Mouse (Mus musculus) cerebellum, adult 9-11 months (tissue): Measurements from ENCODE around the gene Gtf2h2.
"Not testable (repeated sequence)": the region's sequence is repeated elsewhere in the genome, so short reads cannot be mapped to it uniquely, and the experiment has no call there.

Source experiments
- DNase-seq: peaks from one replicate; pipeline ENCODE4 v3.0.0; 2022

Gene Gtf2h2

GRCm38 (mm10) chr13:100483610-100484009 is 8.8 kb downstream of the Gtf2h2 start:
- no peak for DNase-seq

- no peak for DNase-seq
Observed at GRCm38 (mm10) chr13:100463527-100464222, 28.7 kb downstream of the Gtf2h2 start.

- DNase-seq: no peak
Observed at GRCm38 (mm10) chr13:100461336-100461735, 31.0 kb downstream of the Gtf2h2 start.

DNA sequence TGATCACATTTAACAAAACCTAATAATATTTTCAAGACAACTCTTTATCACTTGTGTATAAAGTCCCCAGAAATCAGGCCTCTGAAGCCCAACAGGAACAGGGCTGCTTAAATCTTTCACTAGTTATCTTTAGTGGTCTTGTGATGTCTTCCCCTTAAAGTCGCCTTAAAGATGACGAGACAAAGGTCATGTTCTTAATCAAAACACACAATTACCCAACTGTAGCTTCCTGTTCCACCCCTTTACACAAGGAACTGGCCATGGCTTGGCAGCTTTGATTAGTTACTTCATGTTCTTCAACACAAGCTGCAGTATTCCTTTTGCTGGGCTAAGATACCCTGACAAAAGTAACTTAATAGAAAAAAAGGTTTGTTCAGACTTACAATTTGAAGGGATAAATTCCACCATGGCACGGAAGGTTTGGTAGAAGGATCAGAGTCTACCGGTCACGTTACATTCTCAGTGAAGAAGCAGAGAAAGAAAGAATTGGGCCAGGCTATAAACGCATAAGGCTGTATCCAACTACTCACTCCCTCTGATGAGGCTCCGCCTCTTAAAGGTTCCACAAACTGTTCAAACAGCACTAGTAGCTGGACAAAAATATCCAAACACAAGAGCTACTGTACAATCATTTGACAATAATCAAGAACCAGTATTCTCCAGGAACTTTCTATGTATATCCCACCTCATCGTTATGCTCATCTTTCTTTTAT is 39.8 kb downstream of the Gtf2h2 start, which contains the start of gene Naip1:
TSS of gene Naip1 (minus strand) at position 455 of the 713 bp plus-strand sequence.
- DNase-seq: not testable (repeated sequence)

DNA sequence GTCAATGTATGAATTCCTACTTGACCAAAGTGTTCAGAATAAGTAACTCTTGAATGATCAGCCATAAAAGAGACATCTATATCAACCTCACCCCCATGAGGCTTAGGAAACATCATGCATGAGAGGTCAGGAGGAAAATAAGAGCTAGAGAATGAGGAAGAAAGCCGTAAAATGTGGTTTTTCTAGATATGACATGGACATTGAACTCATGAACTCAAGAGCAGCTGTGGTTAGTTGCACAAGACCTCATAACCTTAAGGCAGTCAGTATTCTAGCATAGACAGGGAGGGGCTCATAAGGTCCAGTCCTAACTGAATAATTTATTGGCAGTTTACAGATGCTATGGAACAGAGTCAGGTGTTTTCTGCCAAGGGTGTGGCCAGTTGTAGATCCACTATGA is 42.9 kb downstream of the Gtf2h2 start:
- no peak for DNase-seq

GRCm38 (mm10) chr13:100440116-100440515 is 52.3 kb downstream of the Gtf2h2 start:
- no peak for DNase-seq

GRCm38 (mm10) chr13:100438701-100439100 is 53.7 kb downstream of the Gtf2h2 start:
- no peak for DNase-seq

DNA sequence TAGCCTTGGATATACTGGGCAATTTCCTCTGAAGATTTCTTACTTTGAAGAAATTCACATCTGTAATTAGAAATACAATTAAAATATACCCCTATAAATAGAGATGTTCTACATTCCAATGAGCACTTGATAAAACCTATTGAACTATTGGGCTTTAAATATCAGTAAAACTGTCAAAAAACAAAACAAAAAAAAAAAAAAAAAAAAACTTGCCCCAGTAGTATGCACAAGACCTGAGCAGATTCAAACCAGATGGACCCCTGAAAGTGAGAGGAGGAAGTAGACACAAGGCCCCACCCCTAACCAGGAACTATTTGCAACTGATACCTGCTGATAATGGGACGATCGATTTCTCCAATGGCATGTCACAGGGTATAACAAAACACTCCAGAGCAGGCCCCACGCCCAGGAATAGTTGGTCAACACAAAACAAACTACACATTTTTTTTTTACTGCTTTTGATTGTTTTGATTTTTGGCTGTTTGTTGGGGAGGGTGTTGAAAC is 55.0 kb downstream of the Gtf2h2 start:
- no peak for DNase-seq

DNA sequence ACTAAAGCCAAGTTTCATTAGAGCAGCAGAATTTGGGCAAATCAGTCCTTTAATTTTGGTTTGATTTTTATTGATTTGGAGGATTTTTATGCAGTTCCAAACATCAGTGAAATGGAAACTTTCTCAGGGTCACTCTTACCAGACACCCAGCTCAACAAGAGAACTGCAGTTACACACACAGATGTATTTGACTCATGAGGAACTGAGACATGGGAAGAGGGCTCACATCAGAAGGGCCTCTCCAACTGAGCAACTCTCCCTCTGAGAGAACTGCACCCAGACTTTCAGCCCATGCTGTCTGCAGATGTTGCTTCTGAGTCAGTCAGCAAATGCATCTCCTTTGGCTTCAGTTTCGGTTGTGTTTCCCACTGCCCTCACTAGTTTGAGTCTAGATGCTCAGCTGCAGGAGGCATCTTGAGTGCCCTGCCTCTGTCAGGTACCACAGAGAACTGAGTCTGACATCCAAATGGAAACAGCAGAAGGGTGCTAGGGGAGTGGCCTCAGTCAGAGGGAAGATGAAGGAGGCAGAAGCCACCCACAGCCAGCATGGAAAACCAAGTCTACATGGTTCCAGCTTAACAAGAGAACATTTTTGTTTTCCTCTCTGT is 55.7 kb downstream of the Gtf2h2 start:
- DNase-seq: not testable (repeated sequence)

- not testable (repeated sequence) for DNase-seq
Observed at GRCm38 (mm10) chr13:100419958-100420357, 72.4 kb downstream of the Gtf2h2 start.

DNA sequence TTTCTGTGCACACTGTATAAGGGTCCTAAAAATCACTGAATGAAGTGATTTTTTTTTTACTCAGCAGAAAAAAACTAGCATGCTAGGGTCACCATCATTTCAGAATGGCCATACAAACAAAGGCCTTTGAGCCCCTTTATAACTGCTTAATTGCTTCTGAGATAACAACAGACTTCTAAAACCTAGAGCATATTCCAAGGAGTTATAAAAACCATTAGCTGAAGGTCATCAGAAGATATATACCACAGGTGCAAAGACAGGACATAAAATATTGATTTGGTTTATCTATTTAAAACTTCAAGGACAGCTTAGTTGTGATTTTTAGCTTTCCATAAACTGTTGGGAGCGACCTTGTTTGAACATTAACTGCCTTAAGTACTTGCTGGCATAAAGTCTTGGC is 78.0 kb downstream of the Gtf2h2 start:
- DNase-seq: no peak
